Comparison of ENCODE assay signal across 12 mouse cellular contexts in genomic region chr10:17261192-17261824, GRCm38 (mm10).
"Had no signal": no experiment of that assay in that cellular context is flagged by ENCODE, and none has a peak within 500 bp of the region (broad histone marks: within the 10 kb centered on the region; RNA-seq: fewer than 3 reads in every experiment).

No protein-coding gene starts in this region.

- H3K27me3 ChIP-seq: liver, embryonic 15.5 days; neural tube, embryonic 12.5 days had no signal

- H3K4me1 ChIP-seq: liver, embryonic 15.5 days; midbrain, embryonic 10.5 days; neural tube, embryonic 12.5 days had no signal

- H3K36me3 ChIP-seq: liver, embryonic 15.5 days; midbrain, embryonic 10.5 days; neural tube, embryonic 12.5 days had no signal

- H3K9ac ChIP-seq: liver, embryonic 15.5 days; neural tube, embryonic 12.5 days had no signal

- ATAC-seq: hindbrain, embryonic 16.5 days; lung, postnatal 0 days had no signal

- DNase-seq: lung, adult 2 months; lung, postnatal 36 days; midbrain, embryonic 14.5 days; thymus, postnatal 14 days had no signal

- H3K27ac ChIP-seq: liver, embryonic 15.5 days; midbrain, embryonic 10.5 days; neural tube, embryonic 12.5 days; stomach, postnatal 0 days had no signal

- H3K9me3 ChIP-seq: liver, embryonic 15.5 days had no signal

- H3K4me2 ChIP-seq: liver, embryonic 11.5 days; liver, embryonic 15.5 days; neural tube, embryonic 12.5 days had no signal

- H3K4me3 ChIP-seq: liver, embryonic 15.5 days; midbrain, embryonic 10.5 days; myocyte; neural tube, embryonic 12.5 days had no signal
